8 mouse cellular contexts compared by ENCODE assay signal in genomic region chr9:38718102-38718501, GRCm38 (mm10). TPM values are rescaled to one million over a fixed set of nuclear protein-coding genes. Genes with fewer than 3 reads are reported as not detected.
DNase-seq lines count a peak whose midpoint lies in the region; ATAC-seq and TF ChIP-seq lines count a peak whose summit lies in the region.

Gene Vwa5a, plus strand, starts transcription at chr9:38718268.

- no peaks in the 10 kb centered on the region for H3K9me3 ChIP-seq in neural tube, embryonic 11.5 days (ENCODE audit: control insufficient read depth, low read length)
- no peaks in the 10 kb centered on the region for H3K9me3 ChIP-seq in hindbrain, embryonic 13.5 days
- no peaks in the 10 kb centered on the region for H3K9me3 ChIP-seq in liver, embryonic 13.5 days (replicated peaks)
- no peaks in the 10 kb centered on the region for H3K9me3 ChIP-seq in neural tube, embryonic 13.5 days

- 0 out of 2 replicates have a peak, but pooled peaks have one; percentile 28 for ATAC-seq in neural tube, embryonic 11.5 days (ENCODE audit: insufficient read depth, low FRiP score, low TSS enrichment)
- no peak for ATAC-seq in hindbrain, embryonic 13.5 days (ENCODE audit: low FRiP score)
- ATAC-seq in liver, embryonic 13.5 days (ENCODE audit: low read depth), result peak; percentile 62; the same call in 1 of the 2 replicates
- peak; percentile 43; the same call in 1 of the 2 replicates for ATAC-seq in neural tube, embryonic 13.5 days (ENCODE audit: low read depth)

- TF ChIP-seq POLR2A in brain, embryonic 14.5 days (IDR thresholded peaks at IDR 0.05; ENCODE audit: borderline replicate concordance, extremely low read depth, insufficient read depth, insufficient read length, poor library complexity, severe bottlenecking), result no peak

- no peaks in the 10 kb centered on the region for H3K36me3 ChIP-seq in neural tube, embryonic 11.5 days (ENCODE audit: control insufficient read depth, insufficient read depth, low read length)
- H3K36me3 ChIP-seq in hindbrain, embryonic 13.5 days, result no peaks in the 10 kb centered on the region
- H3K36me3 ChIP-seq in liver, embryonic 13.5 days, result peaks cover 3% of the 10 kb centered on the region
- H3K36me3 ChIP-seq in neural tube, embryonic 13.5 days, result no peaks in the 10 kb centered on the region

- H3K9ac ChIP-seq in neural tube, embryonic 11.5 days (ENCODE audit: low read length), result peak within 1 kb of the TSS; percentile 23; the same call in 1 of the 2 replicates
- H3K9ac ChIP-seq in hindbrain, embryonic 13.5 days, result peak within 1 kb of the TSS; percentile 19
- H3K9ac ChIP-seq in liver, embryonic 13.5 days, result peak within 1 kb of the TSS; percentile 72
- H3K9ac ChIP-seq in neural tube, embryonic 13.5 days, result peak within 1 kb of the TSS; percentile 58

- WGBS in neural tube, embryonic 11.5 days, result 9% methylated on average over 4 of the region's 4 CpGs
- 11% methylated on average over 4 of the region's 4 CpGs for WGBS in hindbrain, embryonic 13.5 days
- 2% methylated on average over 4 of the region's 4 CpGs for WGBS in liver, embryonic 13.5 days (ENCODE audit: insufficient replicate concordance)
- 4% methylated on average over 4 of the region's 4 CpGs for WGBS in neural tube, embryonic 13.5 days

- H3K4me1 ChIP-seq in neural tube, embryonic 11.5 days (ENCODE audit: control insufficient read depth, insufficient read depth, low read length), result no peaks in the 10 kb centered on the region
- peaks cover 12% of the 10 kb centered on the region; the same call in 1 of the 2 replicates for H3K4me1 ChIP-seq in hindbrain, embryonic 13.5 days (replicated peaks)
- peaks cover 13% of the 10 kb centered on the region for H3K4me1 ChIP-seq in liver, embryonic 13.5 days (replicated peaks)
- peaks cover 16% of the 10 kb centered on the region for H3K4me1 ChIP-seq in neural tube, embryonic 13.5 days (replicated peaks)

- H3K4me3 ChIP-seq in neural tube, embryonic 11.5 days (ENCODE audit: low read depth, low read length), result peak within 1 kb of the TSS; percentile 37
- H3K4me3 ChIP-seq in hindbrain, embryonic 13.5 days, result peak within 1 kb of the TSS; percentile 36
- H3K4me3 ChIP-seq in liver, embryonic 13.5 days (replicated peaks), result peak within 1 kb of the TSS; percentile 66
- H3K4me3 ChIP-seq in neural tube, embryonic 13.5 days, result peak within 1 kb of the TSS; percentile 40

- peak within 1 kb of the TSS; percentile 54 for H3K4me2 ChIP-seq in neural tube, embryonic 11.5 days (ENCODE audit: low read depth)
- peak within 1 kb of the TSS; percentile 48 for H3K4me2 ChIP-seq in hindbrain, embryonic 13.5 days
- peak within 1 kb of the TSS; percentile 71 for H3K4me2 ChIP-seq in liver, embryonic 13.5 days
- H3K4me2 ChIP-seq in neural tube, embryonic 13.5 days, result peak within 1 kb of the TSS; percentile 54

- peak; percentile 23 for DNase-seq in neural tube, embryonic 11.5 days (ENCODE audit: low spot score)
- no peak for DNase-seq in neural tube, embryonic 10.5 days (ENCODE audit: extremely low spot score, low spot score)
- peak; percentile 68 for DNase-seq in brain, embryonic 14.5 days (ENCODE audit: low read depth)
- peak; percentile 32 for DNase-seq in gastrocnemius, adult 18-20 months (ENCODE audit: low spot score)
- DNase-seq in liver, embryonic 13.5 days, result no peak
- no peak for DNase-seq in frontal cortex, postnatal 10 days (ENCODE audit: low spot score in 2 of 2)

- no peak within 1 kb of the TSS for H3K27ac ChIP-seq in neural tube, embryonic 11.5 days (ENCODE audit: low read depth, low read length)
- no peak within 1 kb of the TSS for H3K27ac ChIP-seq in hindbrain, embryonic 13.5 days
- peak within 1 kb of the TSS; percentile 45 for H3K27ac ChIP-seq in liver, embryonic 13.5 days
- H3K27ac ChIP-seq in neural tube, embryonic 13.5 days (replicated peaks), result no peak within 1 kb of the TSS

- no peak for TF ChIP-seq CTCF in brain, embryonic 14.5 days (IDR thresholded peaks at IDR 0.05; ENCODE audit: borderline replicate concordance, extremely low read depth, insufficient read depth, insufficient read length)

- H3K27me3 ChIP-seq in neural tube, embryonic 11.5 days (ENCODE audit: control insufficient read depth, insufficient read depth, low read length), result no peaks in the 10 kb centered on the region
- no peaks in the 10 kb centered on the region for H3K27me3 ChIP-seq in hindbrain, embryonic 13.5 days
- no peaks in the 10 kb centered on the region for H3K27me3 ChIP-seq in liver, embryonic 13.5 days
- H3K27me3 ChIP-seq in neural tube, embryonic 13.5 days, result no peaks in the 10 kb centered on the region

RNA-seq across cellular contexts. Expression of gene Vwa5a, which starts in this region (rescaled TPM):
- polyA plus RNA-seq in neural tube, embryonic 11.5 days (2014; fragmentation: Nextera tagmentation; extraction: Ambion mirVana), result 9.6 and 10.4 TPM in 2 replicates
- 5.2 and 6.5 TPM in 2 replicates for polyA plus RNA-seq in brain, embryonic 14.5 days (2012; rRNA removed)
- 10 to 100 TPM; 12.9 to 14.9 TPM for total RNA-seq in gastrocnemius, adult 18-20 months (2021)
- polyA plus RNA-seq in hindbrain, embryonic 13.5 days (2015; fragmentation: Nextera tagmentation; extraction: Ambion mirVana), result 8.6 and 9.1 TPM in 2 replicates
- polyA plus RNA-seq in liver, embryonic 13.5 days (2015; fragmentation: Nextera tagmentation; extraction: Ambion mirVana), result 8.5 and 9.3 TPM in 2 replicates
- 9.8 and 10.0 TPM in 2 replicates for polyA plus RNA-seq in neural tube, embryonic 13.5 days (2015; fragmentation: Nextera tagmentation; extraction: Ambion mirVana)

Comparison
In these comparisons a context has a peak if more than half of its experiments do, and no peak if none do; other contexts are left out.
1. DNase-seq: peak in neural tube, embryonic 11.5 days (single experiment), brain, embryonic 14.5 days (single experiment) and gastrocnemius, adult 18-20 months (single experiment); none in neural tube, embryonic 10.5 days (single experiment), liver, embryonic 13.5 days (single experiment) and frontal cortex, postnatal 10 days (0 of 2).
2. H3K9ac ChIP-seq: peak in every context shown above with its lines; median percentile 72 in liver, embryonic 13.5 days; 58 in neural tube, embryonic 13.5 days; 23 in neural tube, embryonic 11.5 days; 19 in hindbrain, embryonic 13.5 days.
3. Peak in every context shown above with its lines, with median percentiles within 50 percentile points of each other: H3K4me2 ChIP-seq and H3K4me3 ChIP-seq.